ENCODE assay signal across 8 mouse cellular contexts in the genomic region with DNA sequence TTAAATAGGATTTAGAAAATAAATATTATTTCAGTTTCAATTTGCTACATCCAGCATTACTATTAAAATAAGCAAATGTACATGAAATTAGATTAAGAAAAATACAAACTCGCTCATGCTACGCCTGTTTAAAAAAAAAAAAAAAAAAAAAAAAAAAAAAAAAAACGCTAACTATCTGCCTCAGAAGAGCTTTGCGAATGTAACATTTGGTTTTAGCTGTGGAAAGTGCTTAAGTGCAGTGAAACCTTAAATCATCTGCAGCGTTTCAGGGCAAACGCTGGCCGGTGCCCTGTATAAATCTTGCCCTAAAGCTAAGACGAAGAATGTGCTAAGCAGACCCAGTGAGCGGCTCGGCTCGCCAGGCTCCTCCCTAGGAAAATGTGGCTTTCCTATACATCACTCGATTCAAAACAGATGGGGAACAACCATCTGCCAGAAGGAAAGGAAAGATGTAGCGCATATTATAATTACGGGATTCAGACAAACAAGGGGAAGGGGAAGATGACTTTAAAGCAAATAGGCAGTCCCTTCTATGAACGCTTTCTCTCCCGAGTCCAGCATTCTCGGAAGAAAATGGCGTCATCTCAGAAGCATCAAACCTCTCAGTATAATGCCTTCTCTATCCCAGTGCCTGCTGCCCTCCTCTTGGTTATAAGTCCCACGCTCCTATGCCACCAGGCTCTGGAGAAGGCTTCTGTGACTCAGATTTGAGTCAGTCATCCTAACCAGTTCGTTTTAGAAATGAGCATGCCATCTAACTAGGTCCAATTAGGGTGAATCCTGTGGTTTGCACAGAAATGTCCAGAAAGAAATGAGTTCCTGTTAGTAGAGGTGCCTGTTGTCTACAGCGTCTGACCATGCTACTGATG.
DNase-seq lines count a peak whose midpoint lies in the region; ATAC-seq and TF ChIP-seq lines count a peak whose summit lies in the region.

No protein-coding gene starts in this region.

- peaks cover 22% of the 10 kb centered on the region for H3K4me1 ChIP-seq in embryonic facial prominence, embryonic 10.5 days

- no peak for TF ChIP-seq CTCF in left cerebral cortex, adult 2 months (IDR thresholded peaks at IDR 0.05)

- no peak for ATAC-seq in megakaryocyte progenitor cell, adult 5-6 weeks (replicated peaks; ENCODE audit: poor library complexity)

- intact Hi-C loops in left cerebral cortex, adult 2 months (cut with DNase I) = no loop called here
- intact Hi-C loops in left cerebral cortex, postnatal 14 days (cut with DNase I) = no loop called here

- H3K9me3 ChIP-seq in embryonic facial prominence, embryonic 10.5 days = peaks cover 3% of the 10 kb centered on the region; the same call in 1 of the 2 replicates

- no peaks in the 10 kb centered on the region for H3K36me3 ChIP-seq in embryonic facial prominence, embryonic 10.5 days (replicated peaks)
- H3K36me3 ChIP-seq in splenic B cell, adult 2 months (ENCODE audit: control insufficient read depth, insufficient read depth, low read length, poor library complexity, severe bottlenecking) = no peaks in the 10 kb centered on the region

- DNase-seq in left cerebral cortex, adult 2 months (ENCODE audit: extremely low spot score in 1 of 2, low spot score in 2 of 2) = peak in 1 of 2 experiments; percentile 36
- DNase-seq in left cerebral cortex, adult 11 months (ENCODE audit: low spot score) = no peak
- DNase-seq in embryonic facial prominence, embryonic 10.5 days (ENCODE audit: low spot score) = peak; percentile 62
- peak; percentile 17 to 23 for DNase-seq in left cerebral cortex, postnatal 14 days (ENCODE audit: low spot score in 2 of 2)
- DNase-seq in splenic B cell, adult 2 months (ENCODE audit: low read depth, low spot score) = peak; percentile 15
- DNase-seq in cerebellum, postnatal 4 days (ENCODE audit: low spot score in 2 of 2) = no peak
- no peak for DNase-seq in retina, embryonic 14.5 days (ENCODE audit: low spot score)

- no peaks in the 10 kb centered on the region for H3K27me3 ChIP-seq in embryonic facial prominence, embryonic 10.5 days (replicated peaks; ENCODE audit: low read depth, poor library complexity, severe bottlenecking)
- peaks cover 2% of the 10 kb centered on the region; the same call in 1 of the 2 replicates for H3K27me3 ChIP-seq in splenic B cell, adult 2 months (ENCODE audit: control insufficient read depth, insufficient read depth, low read length, poor library complexity, severe bottlenecking)

- H3K27ac ChIP-seq in left cerebral cortex, adult 2 months = peak overlapping the region; percentile 69
- peak overlapping the region; percentile 49 for H3K27ac ChIP-seq in embryonic facial prominence, embryonic 10.5 days (replicated peaks)

- 55% methylated on average over 21 of the region's 21 CpGs for WGBS in embryonic facial prominence, embryonic 10.5 days

- H3K4me3 ChIP-seq in left cerebral cortex, adult 2 months = peak overlapping the region; percentile 36
- H3K4me3 ChIP-seq in embryonic facial prominence, embryonic 10.5 days = no peak overlapping the region

Comparison
In these comparisons a context has a peak if more than half of its experiments do, and no peak if none do; other contexts are left out.
1. DNase-seq: peak in embryonic facial prominence, embryonic 10.5 days (single experiment), left cerebral cortex, postnatal 14 days (2 of 2) and splenic B cell, adult 2 months (single experiment); none in left cerebral cortex, adult 11 months (single experiment), cerebellum, postnatal 4 days (0 of 2) and retina, embryonic 14.5 days (single experiment).